Mouse (Mus musculus): ENCODE measurements around the gene Tnrc6c.

Tnrc6c gene

DNA sequence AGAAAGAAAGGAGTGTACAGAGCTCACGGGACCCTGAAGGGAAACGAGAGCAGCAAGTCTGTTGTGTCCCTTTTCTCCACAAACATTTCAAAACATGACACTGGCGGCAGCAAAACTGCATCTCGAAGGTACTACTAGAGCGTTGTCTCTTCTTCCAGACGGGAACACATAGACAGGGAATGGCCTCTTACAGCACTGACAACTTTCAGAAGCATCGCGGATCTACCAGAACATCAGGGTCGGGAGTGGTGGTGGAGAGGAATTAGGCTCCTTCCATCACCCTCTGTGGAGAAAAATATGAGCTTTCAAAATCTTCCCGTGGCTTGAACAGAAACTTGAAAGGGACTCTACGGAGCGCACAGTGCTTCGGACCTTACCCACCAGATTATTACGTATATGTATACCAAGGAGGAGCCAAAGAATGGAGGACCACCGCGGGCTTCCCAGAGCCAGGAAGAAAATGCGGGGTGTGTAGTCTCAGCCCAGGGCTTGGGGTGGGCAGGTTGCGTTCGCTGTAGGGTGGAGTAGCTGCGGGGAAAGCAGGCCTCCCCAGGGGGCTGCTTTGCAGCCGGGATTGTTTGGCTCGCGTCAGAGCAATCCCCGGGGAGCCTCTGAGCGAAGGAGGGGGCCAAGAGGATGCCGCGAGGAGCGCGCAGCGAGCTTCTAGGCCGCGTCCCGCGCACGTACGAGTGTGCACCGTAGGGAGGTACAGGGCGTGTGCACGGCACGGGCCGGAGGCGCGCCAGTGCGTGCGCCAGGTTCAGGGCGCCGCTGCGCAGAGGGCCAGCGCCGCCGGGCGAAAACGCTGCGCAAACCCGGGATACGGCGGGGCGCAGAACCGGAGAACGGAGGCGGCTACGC is at the start of gene Tnrc6c:
Gene Tnrc6c, plus strand, starts transcription at position 799 of the 861 bp plus-strand sequence.
- DNase-seq = peak; percentile 88

DNA sequence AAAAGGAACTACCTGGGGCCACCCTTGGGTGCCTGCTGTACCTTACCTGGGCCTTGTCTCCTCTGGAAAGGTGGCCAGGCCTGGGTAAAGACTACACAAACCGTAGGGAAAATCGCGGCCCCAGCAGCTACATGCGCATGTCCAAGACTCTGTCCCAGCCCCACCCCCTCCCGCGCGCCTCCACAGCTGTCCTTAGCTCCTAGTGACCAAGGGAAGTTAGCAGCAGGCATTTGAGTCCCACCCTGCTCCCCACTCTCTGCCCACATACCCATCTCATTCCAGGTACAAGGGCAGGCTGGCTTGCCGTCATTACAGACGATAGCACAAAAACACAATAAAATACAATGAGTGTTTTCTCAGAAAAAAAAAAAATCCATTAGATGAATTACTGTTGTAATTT is 48.0 kb upstream of the Tnrc6c start:
- DNase-seq = no peak

DNA sequence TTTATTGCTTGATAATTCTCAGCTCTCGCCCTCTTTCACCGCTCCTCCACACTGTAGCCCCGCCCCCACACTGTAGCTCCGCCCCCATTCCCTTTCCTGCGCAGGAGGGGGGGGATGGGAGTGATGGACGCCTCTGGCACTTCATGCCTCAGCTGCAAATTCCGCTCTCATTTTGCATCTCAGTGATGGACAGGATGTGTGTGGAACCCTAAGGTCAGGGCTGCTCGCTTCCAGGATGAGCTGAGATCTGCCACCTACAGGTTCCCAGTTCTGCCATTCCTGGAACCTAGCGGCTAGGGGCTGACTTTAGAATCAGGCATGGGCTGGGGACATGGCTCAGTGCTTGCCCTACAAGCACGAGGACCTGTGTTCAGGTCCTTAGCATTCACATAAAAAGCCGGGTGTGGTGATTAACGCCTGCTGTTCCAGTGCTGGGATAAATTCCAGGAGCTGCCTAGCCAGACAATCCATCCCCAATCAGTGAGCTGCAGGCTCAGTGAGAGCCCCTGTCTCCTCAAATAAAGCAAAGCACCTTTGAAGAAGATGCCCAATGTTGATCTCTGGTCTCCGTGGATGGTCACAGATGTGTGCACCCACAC is 47.4 kb upstream of the Tnrc6c start:
- DNase-seq = no peak

DNA sequence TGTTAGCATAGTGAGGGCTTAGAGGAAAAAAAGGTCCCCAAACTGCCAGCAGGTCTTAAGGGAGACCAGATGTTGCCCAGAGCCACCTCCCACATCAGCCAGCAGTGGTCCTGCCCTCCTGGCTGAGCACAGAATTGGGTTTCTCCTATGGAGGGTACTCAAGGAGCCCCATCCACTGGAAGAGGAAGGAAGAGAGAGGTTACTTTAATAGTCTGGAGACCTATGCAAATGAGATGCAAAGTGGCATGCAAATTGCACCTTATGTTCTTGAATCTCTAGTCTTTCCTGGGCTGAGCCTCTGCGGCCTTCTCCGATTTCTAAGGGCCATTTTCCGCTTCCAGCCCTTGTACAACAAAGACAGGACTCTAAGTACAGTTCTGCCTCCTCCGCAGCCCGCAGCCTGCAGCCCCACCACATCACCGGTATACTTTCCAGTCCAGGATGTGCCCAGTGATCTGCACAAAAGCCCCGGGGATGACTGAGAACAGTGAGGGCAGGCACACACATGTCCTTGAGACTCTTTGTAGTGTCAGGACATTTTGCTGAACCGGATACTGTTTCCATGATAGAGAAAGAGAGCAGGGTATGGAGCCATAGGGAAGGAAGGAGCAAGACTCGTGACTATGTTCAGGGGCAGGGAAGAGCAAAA is 45.8 kb upstream of the Tnrc6c start:
- DNase-seq = no peak

DNA sequence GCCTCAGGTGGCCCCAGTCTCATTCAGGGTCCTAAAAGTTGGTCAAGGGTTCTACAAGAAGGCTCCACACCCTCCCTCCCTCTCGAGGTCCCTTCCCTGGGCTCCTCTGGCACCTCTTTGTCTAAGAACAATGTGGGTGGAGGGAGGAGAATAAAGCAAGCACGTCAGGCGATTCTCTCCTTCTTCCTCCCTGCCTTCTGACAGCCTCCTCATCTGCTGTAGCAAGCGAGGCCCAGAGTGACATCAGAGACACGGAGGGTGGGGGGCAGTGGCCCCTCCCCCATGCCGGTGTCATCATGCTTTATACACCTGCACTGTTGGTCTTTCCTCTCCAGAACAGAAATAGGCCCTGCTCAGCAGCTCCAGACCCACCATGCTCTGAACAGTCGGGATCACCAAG is 45.1 kb upstream of the Tnrc6c start:
- no peak for DNase-seq

DNA sequence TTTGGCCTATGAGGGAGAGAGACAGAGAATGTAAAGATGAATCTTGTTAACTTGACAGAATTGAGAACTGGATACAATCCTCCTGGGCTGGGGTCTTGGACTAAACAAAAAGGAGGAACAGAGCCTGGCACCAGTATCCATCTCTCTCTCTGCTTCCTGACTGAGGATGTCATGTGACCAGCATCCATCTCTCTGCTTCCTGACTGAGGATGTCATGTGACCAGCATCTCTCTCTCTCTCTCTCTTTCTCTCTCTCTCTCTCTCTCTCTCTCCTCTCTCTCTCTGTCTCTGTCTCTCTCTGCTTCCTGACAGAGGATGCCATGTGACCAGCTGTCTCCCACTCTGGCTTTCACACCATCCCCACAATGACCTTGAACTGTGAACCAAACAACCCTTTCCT is 43.5 kb upstream of the Tnrc6c start:
- no peak for DNase-seq

DNA sequence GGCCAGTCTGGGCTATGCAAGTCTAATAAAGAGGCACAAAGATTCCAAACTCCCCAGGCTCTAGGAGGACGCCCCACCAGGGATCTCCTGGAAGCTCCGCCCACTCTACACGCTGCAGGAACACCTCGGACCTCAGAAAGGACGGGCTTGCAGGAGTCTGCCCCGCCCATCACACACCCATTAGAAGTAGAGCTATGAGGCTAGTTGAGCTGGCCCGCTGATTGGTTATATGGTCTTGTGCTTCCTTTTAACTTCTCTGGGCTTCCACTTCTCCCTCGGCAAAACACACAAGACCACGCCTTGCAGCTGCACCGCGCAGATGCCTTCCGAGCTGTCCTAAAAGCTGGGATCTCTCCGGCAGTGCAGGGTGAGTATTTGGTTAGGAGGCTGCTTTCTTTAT is 43.0 kb upstream of the Tnrc6c start:
- DNase-seq = no peak

DNA sequence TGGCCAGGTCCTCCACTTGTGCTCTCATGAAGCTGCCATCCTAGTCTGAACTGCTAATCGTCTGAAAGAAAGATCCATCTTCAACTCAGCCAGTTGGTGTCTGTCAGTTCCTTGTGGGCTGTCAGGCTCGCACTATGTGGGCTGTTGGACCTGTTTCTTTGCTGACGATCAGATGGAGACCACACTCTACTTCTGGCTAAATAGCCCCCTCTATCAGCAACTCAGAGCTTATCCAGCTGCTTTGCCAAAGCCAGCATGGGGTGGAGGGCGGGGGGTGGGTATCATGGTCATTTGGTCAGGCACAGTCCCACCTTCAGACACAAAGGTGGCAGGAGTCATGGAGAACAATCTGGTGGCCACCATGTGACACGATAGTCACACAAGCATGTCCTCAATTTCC is 42.2 kb upstream of the Tnrc6c start:
- DNase-seq = no peak

DNA sequence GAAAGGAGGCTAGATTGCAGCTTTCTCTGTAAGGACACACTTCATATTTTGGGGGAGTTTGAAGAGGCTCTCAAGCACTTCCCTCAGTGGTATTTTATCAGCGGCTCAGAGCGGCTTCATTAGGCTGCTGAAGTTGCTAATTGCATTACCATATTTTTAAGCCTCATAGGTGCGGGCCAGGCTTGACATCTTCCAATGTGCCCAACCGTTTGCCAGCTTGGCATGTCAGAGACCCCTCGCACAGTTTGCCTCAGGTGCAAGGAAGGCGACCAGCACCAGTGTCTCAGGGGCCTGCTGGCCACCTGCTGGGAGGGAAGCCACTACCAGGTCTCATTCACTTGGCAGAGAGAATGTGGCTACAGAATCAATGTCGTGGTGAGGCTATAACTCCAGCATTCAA is 41.2 kb upstream of the Tnrc6c start:
- no peak for DNase-seq

DNA sequence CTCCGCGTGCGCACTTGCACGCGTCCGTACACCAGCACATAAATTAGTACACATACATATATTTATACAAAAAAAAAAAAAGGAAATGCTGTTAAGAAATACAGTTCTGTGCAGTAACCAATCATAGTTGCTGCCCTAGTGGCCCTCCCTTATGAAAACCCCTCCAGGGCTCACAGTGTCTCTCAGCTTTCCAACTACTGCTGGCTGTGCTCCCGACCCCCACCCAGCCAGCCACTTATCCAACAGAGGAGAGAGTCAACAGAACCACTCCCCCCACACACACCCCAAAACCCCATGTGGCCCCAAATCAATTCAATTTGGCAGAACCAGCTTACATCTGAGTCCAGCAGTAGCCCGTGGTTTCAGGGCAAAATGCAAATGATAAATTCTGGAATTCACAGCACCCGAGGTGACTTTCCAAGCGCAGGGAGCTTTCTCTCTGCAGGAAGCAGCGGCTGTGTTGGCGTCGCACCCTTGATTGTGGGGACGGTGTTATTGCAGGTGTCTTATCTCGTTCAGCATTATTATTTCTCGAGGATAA is 36.7 kb upstream of the Tnrc6c start:
- no peak for DNase-seq

DNA sequence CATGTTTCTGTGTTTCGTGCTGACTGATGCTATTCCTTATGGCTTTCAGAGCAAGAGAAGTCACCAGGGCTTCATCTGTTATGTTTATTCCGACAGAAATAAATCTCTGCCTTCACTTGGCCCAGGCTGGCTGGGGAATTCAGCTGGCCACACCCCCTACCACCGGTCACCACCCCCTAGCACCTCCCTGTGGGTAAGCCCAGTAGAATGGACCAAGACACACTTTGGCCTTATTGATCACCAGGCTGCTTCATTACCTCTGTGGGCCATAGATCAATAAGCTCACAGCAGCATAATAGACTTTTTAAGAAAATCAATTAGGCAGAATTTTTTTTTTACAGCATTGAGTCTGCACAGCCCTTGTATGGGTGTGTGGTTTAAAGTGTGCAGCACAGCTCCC is 35.9 kb upstream of the Tnrc6c start:
- DNase-seq = no peak

DNA sequence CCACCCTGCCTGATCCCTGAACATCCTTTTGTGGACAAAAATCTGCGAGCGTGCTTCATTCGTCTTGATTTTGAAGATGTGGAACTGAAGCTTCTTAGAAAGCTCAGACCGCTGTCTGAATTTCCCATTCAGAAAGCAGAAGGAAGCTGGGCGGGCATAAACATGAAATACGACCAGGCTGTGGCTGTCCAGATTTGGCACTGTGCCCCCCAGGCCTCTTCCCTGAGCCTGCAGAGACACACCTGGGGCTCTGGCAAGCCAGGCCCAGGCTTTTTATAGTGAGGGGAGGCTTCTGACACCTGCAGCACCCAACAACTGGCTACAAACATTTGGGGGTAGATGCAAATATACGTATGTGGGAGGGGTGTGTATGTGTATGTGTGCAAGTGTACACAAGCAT is 35.3 kb upstream of the Tnrc6c start:
- DNase-seq = no peak

DNA sequence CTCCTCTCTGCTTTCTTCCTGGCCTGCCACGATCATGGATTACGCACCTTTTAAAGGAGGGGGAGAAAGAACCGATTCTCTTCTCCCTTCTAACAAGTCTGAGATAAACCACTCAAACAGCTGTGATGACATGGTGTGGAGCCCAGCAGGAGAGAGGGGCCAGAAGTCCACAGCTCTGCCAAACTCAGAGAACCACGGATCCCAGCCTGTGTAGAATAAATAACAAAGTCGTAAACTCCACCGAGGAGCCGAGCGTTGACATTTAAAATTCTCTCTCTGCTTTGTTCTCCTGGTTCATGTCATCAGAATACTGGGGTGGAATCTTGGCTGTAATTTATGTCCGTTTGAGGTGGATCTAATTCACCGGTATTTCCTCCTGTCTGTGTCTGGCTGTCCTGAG is 34.5 kb upstream of the Tnrc6c start:
- no peak for DNase-seq

DNA sequence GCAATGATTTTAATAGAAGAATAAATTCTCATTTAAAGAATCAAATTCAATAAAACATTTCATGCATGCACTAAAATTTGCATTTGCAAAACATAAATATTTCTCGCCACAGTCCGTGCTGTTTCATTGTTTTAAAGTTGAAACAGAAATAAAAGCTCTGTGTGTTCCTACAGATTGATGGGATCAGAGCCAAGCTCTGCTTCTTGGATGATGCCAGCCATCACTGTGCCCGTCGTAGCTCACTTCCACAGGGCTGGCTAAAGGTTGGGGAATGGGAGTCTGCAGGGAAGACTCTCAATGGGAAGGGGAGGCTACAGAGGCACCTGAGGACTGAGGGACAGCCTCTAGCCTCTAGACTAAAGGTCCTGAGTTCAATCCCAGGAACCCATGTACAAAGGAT is 28.9 kb upstream of the Tnrc6c start:
- no peak for DNase-seq

DNA sequence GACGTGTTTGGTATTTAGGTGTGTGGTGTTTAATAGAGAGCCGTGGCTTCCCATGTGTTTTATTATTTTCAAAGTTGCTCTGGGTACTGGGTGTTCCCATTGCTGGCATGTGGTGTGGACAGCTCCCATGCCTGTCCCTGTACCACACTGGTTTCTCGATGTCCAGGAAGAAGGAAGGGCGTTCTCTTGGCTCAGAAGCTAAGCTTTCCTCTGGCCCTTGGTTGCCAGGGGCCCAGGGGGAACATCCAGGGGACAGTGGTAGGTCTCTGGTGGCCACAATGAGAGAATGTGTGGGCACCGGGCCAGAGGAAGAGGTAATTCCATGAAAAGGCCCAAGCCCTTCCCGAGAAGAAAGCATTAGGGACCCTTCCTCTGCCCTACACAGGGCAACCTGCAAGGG is 27.5 kb upstream of the Tnrc6c start:
- peak; percentile 46 for DNase-seq

DNA sequence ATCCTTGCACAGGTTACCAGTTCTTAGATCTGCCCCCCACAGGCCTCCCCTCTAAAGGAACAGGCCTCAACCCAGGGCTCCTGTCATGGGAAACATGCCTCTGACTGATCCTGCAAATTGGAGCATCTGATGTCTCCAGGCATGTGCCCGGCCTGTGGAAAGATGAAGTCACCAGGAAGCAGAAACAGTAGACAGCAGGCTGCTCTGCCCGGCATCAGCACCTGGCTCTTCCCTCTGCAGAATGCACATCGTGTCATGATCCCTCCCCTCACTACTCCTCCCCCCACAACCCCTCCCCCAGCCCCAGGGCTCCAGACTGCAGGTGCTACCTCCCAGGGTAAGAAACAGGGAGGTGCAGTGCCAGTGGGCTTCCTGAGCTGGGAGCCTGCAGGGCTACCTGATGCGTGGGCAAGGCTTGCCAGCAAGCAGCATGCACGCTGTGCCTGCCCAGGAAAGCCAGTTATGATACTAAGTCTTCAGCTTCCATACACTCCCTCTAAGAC is 27.0 kb upstream of the Tnrc6c start:
- DNase-seq = peak; percentile 59

DNA sequence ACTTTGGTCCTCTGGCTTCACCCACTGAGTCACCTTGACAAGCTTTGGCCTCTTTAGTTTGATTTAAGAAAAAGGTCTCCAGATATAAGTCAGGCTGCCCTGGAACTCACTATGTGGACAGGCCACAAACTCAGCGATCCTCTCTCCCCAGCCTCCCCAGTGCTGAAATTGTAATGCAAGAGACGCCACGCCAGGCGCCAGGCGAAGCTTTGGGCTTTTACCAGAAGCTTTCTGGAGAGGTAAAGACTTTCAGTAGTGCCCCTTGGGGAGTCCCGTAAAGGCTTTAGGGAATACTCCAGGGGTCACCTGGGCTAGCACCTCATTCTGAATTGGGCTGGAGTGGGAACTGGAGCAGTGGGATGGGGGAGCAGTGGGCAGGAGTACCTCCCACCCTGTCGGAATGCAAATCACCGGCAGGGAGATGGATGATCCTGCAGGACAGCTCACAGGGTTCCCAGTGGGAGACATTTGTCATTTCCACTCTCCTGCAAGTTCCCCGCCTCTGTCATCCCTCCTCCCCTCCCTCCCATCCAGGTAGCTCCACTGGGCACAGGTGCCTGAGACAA is 26.3 kb upstream of the Tnrc6c start:
- DNase-seq = no peak

DNA sequence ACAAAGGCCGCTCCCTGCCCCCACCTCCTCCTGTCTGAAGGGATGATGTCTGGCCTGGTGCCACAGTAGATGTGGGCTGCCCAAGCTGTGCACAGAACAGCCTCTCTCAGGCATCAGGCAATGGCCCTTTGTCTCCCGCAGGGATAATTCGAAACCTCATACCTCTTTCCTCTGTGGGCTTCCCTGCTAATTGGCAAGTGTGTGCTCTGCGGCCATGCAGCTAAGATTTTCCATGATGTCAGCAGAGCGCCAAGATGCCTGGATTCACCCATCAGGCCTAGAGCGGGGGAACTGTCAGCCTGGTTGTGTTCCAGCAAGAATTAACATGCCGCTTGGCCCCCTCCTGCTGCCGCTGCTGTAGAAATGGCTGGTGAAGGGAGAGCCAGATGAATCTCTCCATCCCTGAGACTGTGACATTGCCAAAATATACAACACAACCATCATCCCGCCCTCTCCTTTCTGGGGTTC is 25.7 kb upstream of the Tnrc6c start:
- DNase-seq = peak; percentile 86

DNA sequence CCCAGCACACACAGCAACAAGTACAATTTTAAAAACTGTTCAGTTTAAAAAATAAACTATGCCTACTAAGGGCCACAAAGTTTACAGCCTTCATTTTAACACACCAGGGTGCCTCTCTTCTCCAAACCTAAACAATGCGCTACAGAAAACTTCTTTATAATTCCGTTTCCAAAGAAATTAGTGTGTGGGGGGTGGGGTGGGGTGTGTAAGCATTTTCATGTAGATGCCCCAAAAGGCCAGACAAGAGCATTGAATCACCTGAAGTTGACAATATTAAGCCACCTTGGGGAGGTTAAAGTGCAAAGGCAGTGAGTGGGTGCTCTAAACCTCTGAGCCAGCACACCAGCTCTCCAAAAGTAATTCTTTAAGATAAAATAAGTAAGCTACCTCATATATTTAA is 24.2 kb upstream of the Tnrc6c start:
- DNase-seq = no peak

DNA sequence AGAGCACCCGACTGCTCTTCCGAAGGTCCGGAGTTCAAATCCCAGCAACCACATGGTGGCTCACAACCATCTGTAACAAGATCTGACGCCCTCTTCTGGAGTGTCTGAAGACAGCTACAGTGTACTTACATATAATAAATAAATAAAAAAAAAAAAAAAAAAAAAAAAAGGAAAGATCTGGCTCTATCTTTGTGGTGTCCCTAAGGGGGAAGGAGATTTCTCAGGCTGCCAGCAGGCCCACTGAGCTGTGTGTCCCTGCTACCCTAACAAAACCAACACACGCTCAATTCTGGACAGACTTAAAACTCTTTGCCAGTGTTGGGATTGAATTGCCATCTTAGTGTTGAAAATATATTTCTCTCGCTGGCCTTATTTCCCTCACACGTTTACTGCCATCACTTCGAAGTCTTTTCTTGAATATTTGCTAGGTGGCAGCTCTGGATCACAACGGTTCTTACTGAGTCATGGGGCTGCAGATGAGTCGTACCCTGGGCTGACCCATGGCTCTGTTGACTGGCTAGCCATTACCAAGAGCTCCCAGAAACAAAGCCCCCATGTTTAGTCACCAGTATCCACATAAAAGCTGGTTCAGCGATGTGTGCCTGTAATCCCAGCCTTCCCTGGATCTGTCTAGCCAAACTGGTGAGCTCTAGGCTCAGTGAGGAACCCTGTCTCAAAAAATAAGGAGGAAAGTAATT is 23.1 kb upstream of the Tnrc6c start:
- no peak for DNase-seq

DNA sequence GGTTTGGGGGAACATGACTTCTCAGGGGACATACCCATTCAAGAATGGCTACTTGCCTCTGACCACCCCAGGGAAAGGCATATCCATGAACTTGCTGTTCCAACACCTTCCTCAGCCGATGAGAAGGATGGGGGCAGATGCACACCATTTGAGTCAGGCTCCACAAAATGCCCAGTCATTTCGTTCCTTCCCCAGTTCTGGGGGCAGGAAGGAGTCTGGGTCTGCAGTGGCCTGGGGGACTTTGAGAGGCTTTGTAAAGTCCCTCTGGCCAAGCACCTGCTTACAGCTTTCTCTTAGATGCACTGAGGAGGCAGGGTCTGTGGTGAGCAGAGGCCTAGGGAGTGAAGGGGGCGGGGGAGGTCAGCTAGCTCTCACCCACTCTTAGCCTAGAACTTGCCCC is 20.8 kb upstream of the Tnrc6c start:
- no peak for DNase-seq

DNA sequence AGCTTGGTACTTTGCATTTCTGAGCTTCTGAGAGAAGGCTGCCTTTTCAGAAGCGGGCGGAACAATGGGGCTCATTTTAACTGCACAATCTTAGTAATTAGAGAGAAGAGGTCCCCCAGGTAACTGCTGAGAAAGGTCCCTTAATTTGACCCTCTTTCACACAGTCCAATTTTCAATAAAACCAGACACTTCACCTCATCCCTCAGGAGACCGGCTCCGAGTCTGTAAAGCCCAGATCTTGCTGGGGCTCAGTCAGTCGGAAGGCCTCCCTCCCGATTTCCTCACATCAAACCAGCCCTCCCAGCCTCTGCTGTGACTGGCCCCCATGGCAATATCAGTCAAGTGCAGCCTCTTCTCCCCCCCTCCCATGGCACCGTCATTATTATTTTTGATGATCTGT is 15.7 kb upstream of the Tnrc6c start:
- DNase-seq = no peak

DNA sequence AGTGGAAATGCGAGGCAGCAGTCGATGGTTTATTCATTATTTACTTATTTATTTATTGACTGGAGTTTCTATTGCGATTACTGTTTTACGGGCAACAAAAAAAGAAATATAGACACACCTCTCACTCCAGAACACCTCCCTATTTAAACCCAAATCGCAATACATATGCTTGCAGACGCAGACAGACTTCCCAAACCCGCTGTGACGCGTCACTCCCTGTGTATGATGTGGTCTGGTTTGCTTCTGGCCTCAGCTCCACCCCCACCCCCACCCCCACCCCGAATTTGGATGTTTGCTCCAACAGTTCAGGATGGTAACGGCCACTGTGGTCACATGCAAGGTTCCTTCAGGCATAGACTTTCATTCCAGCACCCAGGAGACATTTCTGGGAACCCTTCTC is 15.3 kb upstream of the Tnrc6c start:
- no peak for DNase-seq
